ENCODE assay signal across 8 mouse cellular contexts in the genomic region with DNA sequence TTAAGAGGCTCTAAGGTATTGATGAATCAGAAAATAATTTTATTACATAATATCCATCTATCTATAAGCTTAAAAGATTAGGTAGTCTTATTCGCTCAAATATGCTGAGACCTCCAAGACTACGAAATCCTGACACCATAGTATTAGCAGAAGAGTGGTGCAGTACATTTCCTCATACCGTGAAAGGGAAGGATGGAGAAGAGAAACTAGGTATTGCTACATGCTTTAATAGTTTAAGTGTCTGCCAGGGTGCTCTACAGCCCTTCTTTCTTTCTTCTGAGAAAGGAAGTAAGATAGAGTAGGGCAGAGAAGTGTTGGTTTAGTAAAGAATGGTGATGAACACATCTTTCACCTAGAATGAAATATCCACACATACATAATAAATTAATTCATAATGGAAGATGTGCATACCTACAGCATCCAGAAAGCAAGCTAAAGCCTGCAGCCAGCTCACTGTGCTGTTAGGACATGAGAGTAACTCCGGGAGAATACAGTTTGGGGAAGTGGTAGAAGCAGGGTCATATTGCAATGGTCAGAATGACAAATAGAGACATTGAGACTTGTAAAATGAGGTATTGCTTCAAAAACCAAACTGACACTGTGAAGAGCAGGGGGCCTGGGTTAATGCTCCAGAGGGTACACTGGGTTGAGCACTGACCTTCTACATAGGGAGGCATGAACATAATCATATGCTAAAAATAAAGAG.
"Had no signal": no experiment of that assay in that cellular context is flagged by ENCODE, and none has a peak within 500 bp of the region (broad histone marks: within the 10 kb centered on the region; RNA-seq: fewer than 3 reads in every experiment).

No protein-coding gene starts in this region.

- ATAC-seq: intestine, embryonic 15.5 days had no signal

- DNase-seq: kidney, adult 18-20 months; kidney, postnatal 14 days; liver, embryonic 13.5 days; lung, adult 2 months; lung, postnatal 10 days; midbrain, embryonic 14.5 days; thymus, postnatal 4 days had no signal
